Mouse (Mus musculus): ENCODE results near the gene Ndufa10. TPM values are rescaled to one million over a fixed set of nuclear protein-coding genes. Genes with fewer than 3 reads are reported as not detected.
A peak's percentile ranks its signal among the peaks of the same experiment; 100 is the strongest.

Gene Ndufa10
- total and polyA plus RNA-seq, 3 experiments: 103 to 230 (median 139) TPM

DNA sequence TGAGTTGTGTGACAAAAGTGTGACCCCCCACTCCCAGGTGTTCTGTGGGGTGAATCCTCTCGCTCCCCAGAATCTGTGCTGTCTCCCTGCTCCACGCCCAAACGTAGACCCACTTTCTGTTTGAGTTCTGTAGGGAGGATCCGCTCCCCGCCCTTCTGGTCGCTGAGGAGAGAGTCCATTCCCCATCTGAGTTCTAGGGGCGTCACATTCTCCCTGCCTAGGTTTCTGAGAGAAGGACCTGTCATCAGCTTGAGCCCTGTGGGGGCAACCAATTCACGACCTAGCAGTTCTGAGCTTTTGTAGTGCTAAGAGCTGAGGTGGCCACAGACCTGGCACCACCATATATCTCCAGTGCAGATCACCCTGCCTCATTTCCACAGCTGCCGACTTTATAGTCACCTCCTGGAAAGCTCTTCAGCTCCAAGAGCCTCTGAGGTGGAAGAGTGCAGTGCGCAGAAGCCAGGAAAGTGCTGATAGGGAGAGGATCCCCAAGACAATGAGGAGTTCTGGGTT, 462 bp upstream of the Ndufa10 start:
- in situ Hi-C loops (cut with MboI; ENCODE audit: low pct_ligation_motif_present, low pct_unique_long_range_greater_than_20kb, low sequenced_read_pairs) (no loop called here), dilution Hi-C loops (cut with MboI; ENCODE audit: extremely low pct_ligation_motif_present, extremely low pct_unique_long_range_greater_than_20kb, low sequenced_read_pairs) (no loop called here)
- peak overlapping the region; percentile 84 for H3K9ac ChIP-seq (ENCODE audit: insufficient read depth, low read depth)

DNA sequence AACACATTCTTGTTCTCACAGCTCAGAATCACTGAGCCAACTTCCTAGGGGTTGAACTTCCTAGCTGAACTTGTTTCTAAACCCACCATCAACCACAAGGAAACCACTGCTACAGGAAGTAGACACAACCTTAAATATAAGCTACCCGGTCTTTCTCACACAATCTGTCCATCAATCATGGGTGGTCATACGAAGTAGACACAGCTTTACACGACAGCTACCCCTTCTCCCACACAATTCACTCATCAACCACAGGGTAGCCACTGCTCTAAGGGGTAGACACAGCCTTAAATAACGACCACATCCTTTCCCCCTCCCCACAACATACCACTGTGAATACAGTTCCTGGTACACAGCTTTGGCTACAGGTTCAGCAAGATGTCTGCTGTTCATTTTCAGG, 4.8 kb downstream of the Ndufa10 start:
- Histone ChIP-seq H3K9ac (ENCODE audit: insufficient read depth, low read depth) (no peak overlapping the region), H3K79me2 (replicated peaks; ENCODE audit: control insufficient read depth, extremely low read depth, insufficient read depth, poor library complexity, severe bottlenecking) (peaks cover 15% of the 10 kb centered on the region), H3K27me3 (replicated peaks) (no peaks in the 10 kb centered on the region), H3K9me3 (replicated peaks; ENCODE audit: low read length) (no peaks in the 10 kb centered on the region), H3K36me3 (replicated peaks in 1 of 2; ENCODE audit: control insufficient read depth in 1 of 2, insufficient read depth in 1 of 2, low read length in 1 of 2) (peaks cover 54 to 78% of the 10 kb centered on the region in 2 experiments), H3K27ac (ENCODE audit: insufficient read depth, low read depth) (no peak overlapping the region), H3K4me1 (ENCODE audit: control insufficient read depth in 1 of 2, insufficient read depth in 2 of 2) (peaks cover 0 to 11% of the 10 kb centered on the region in 2 experiments; a peak in 2 of 4 replicates), H3K4me3 (replicated peaks in 1 of 3; ENCODE audit: low read depth in 2 of 3, low read length in 2 of 3, poor library complexity in 1 of 3) (no peak overlapping the region), H3K4me2 (ENCODE audit: insufficient read depth, low read depth, poor library complexity, severe bottlenecking) (no peak overlapping the region)
- dilution Hi-C loops (cut with MboI; ENCODE audit: extremely low pct_ligation_motif_present, extremely low pct_unique_long_range_greater_than_20kb, low sequenced_read_pairs): no loop called here
- in situ Hi-C loops (cut with MboI; ENCODE audit: low pct_ligation_motif_present, low pct_unique_long_range_greater_than_20kb, low sequenced_read_pairs): no loop called here
- TF ChIP-seq EP300 (IDR thresholded peaks at IDR 0.05; ENCODE audit: low read length): no peak
- no peak for TF ChIP-seq ETS1 (conservative IDR thresholded peaks at IDR 0.05; ENCODE audit: low read depth, low read length)
- TF ChIP-seq E2F4 (IDR thresholded peaks at IDR 0.05; ENCODE audit: insufficient replicate concordance, low read depth, low read length): no peak
- no peak for TF ChIP-seq JUND (conservative IDR thresholded peaks at IDR 0.05; ENCODE audit: low read depth, low read length)
- TF ChIP-seq MXI1 (IDR thresholded peaks at IDR 0.05; ENCODE audit: low read depth, low read length): no peak
- TF ChIP-seq ZNF384 (IDR thresholded peaks at IDR 0.05; ENCODE audit: low read depth, low read length): no peak
- no peak for TF ChIP-seq PAX5 (IDR thresholded peaks at IDR 0.05; ENCODE audit: low read length)
- no peak for TF ChIP-seq SMC3 (IDR thresholded peaks at IDR 0.05; ENCODE audit: low read depth, low read length)
- no peak for DNase-seq (ENCODE audit: extremely low read depth)

More for the DNA sequence above, 462 bp upstream of the Ndufa10 start:
- peak overlapping the region; percentile 98 for H3K4me2 ChIP-seq (ENCODE audit: insufficient read depth, low read depth, poor library complexity, severe bottlenecking)
- TF ChIP-seq HCFC1 (IDR thresholded peaks at IDR 0.05; ENCODE audit: low read depth, low read length) (no peak), NELFE (IDR thresholded peaks at IDR 0.05; ENCODE audit: low read depth, low read length) (no peak), TCF12 (IDR thresholded peaks at IDR 0.05; ENCODE audit: low read depth, low read length) (no peak), MAZ (IDR thresholded peaks at IDR 0.05; ENCODE audit: low read depth, low read length) (no peak), RAD21 (IDR thresholded peaks at IDR 0.05; ENCODE audit: low read depth, low read length) (no peak), MYC (IDR thresholded peaks at IDR 0.05; ENCODE audit: low read depth, low read length) (no peak), ZMIZ1 (IDR thresholded peaks at IDR 0.05; ENCODE audit: low read depth, low read length) (no peak), JUN (IDR thresholded peaks at IDR 0.05; ENCODE audit: insufficient read depth, low read depth, low read length) (no peak), ZC3H11A (IDR thresholded peaks at IDR 0.05; ENCODE audit: low read depth, low read length) (no peak), UBTF (IDR thresholded peaks at IDR 0.05; ENCODE audit: low read depth, low read length) (no peak), USF2 (conservative IDR thresholded peaks at IDR 0.05; ENCODE audit: low read depth, low read length) (no peak), EP300 (IDR thresholded peaks at IDR 0.05; ENCODE audit: low read length) (no peak), ZKSCAN1 (IDR thresholded peaks at IDR 0.05; ENCODE audit: borderline replicate concordance, low read depth, low read length) (no peak), SIN3A (IDR thresholded peaks at IDR 0.05; ENCODE audit: low read length) (no peak), ZNF384 (IDR thresholded peaks at IDR 0.05; ENCODE audit: low read depth, low read length) (no peak), RCOR1 (conservative IDR thresholded peaks at IDR 0.05; ENCODE audit: low read depth, low read length) (no peak), USF1 (IDR thresholded peaks at IDR 0.05; ENCODE audit: low read depth, low read length) (no peak), E2F4 (IDR thresholded peaks at IDR 0.05; ENCODE audit: insufficient replicate concordance, low read depth, low read length) (no peak)
- peaks cover 18 to 26% of the 10 kb centered on the region in 2 experiments for H3K36me3 ChIP-seq (replicated peaks in 1 of 2; ENCODE audit: control insufficient read depth in 1 of 2, insufficient read depth in 1 of 2, low read length in 1 of 2)
- no peaks in the 10 kb centered on the region for H3K9me3 ChIP-seq (replicated peaks; ENCODE audit: low read length)
- H3K79me2 ChIP-seq (replicated peaks; ENCODE audit: control insufficient read depth, extremely low read depth, insufficient read depth, poor library complexity, severe bottlenecking): peaks cover 15% of the 10 kb centered on the region
- peak; percentile 13 for DNase-seq (ENCODE audit: extremely low read depth)
- H3K27me3 ChIP-seq (replicated peaks): peaks cover 41% of the 10 kb centered on the region
- peaks cover 0 to 16% of the 10 kb centered on the region in 2 experiments; a peak in 2 of 4 replicates for H3K4me1 ChIP-seq (ENCODE audit: control insufficient read depth in 1 of 2, insufficient read depth in 2 of 2)
- no peak overlapping the region for H3K27ac ChIP-seq (ENCODE audit: insufficient read depth, low read depth)
- peak overlapping the region; percentile 66 to 99 (median 66) for H3K4me3 ChIP-seq (replicated peaks in 1 of 3; ENCODE audit: low read depth in 2 of 3, low read length in 2 of 3, poor library complexity in 1 of 3)

Data from CH12.LX (cell line).